Mouse (Mus musculus) T-helper 1 cell (primary cell): ENCODE measurements around the gene Nop16.
"Not testable (repeated sequence)": the region's sequence is repeated elsewhere in the genome, so short reads cannot be mapped to it uniquely, and the experiment has no call there.

Source experiments
- in situ Hi-C: fragments of 300-600 bp; cut with MboI, MseI; formaldehyde crosslinking; loops from one replicate; pipeline ENCODE4 v1.15.1; 2025; ENCODE audit warnings: high pct_unique_total_duplicates

Nop16 gene

GRCm38 (mm10) chr13:54589996-54590951 lies at the start of gene Nop16, which contains the start of gene Higd2a:
TSS of gene Nop16 (minus strand) at chr13:54590090.
TSS of gene Higd2a (plus strand) at chr13:54590207.
- in situ Hi-C loops = no loop called here

GRCm38 (mm10) chr13:54635011-54635410 lies 45.1 kb upstream of the Nop16 start:
- in situ Hi-C loops = no loop called here

GRCm38 (mm10) chr13:54632731-54633277 lies 42.9 kb upstream of the Nop16 start:
- in situ Hi-C loops = no loop called here

- in situ Hi-C loops = no loop called here
These were observed 39.2 kb upstream of the Nop16 start for GRCm38 (mm10) chr13:54629128-54629527.

- in situ Hi-C loops = no loop called here
These were observed 32.2 kb upstream of the Nop16 start for GRCm38 (mm10) chr13:54621960-54622521.

- in situ Hi-C loops = no loop called here
These were observed 31.5 kb upstream of the Nop16 start, which contains the start of gene Faf2 for GRCm38 (mm10) chr13:54621155-54621932. TSS of gene Faf2 (plus strand) at chr13:54621784.

- in situ Hi-C loops = no loop called here
These were observed 27.1 kb upstream of the Nop16 start for GRCm38 (mm10) chr13:54616998-54617397.

- in situ Hi-C loops = no loop called here
These were observed 26.4 kb upstream of the Nop16 start for GRCm38 (mm10) chr13:54616307-54616706.

- in situ Hi-C loops = not testable (repeated sequence)
These were observed 23.3 kb upstream of the Nop16 start for GRCm38 (mm10) chr13:54613141-54613540.

GRCm38 (mm10) chr13:54610972-54611754 lies 21.3 kb upstream of the Nop16 start, which contains the start of gene Cltb:
TSS of gene Cltb (minus strand) at chr13:54611344.
- in situ Hi-C loops = no loop called here

GRCm38 (mm10) chr13:54610613-54610971 lies 20.7 kb upstream of the Nop16 start:
- in situ Hi-C loops = no loop called here

GRCm38 (mm10) chr13:54609301-54609700 lies 19.4 kb upstream of the Nop16 start:
- in situ Hi-C loops = no loop called here

- in situ Hi-C loops = no loop called here
These were observed 18.8 kb upstream of the Nop16 start for GRCm38 (mm10) chr13:54608666-54609065.

GRCm38 (mm10) chr13:54608002-54608401 lies 18.1 kb upstream of the Nop16 start:
- in situ Hi-C loops = no loop called here

GRCm38 (mm10) chr13:54607204-54607603 lies 17.3 kb upstream of the Nop16 start:
- in situ Hi-C loops = no loop called here

- in situ Hi-C loops = no loop called here
These were observed 15.5 kb upstream of the Nop16 start for GRCm38 (mm10) chr13:54605426-54605825.

GRCm38 (mm10) chr13:54604221-54604620 lies 14.3 kb upstream of the Nop16 start:
- in situ Hi-C loops = no loop called here

- in situ Hi-C loops = no loop called here
These were observed 13.6 kb upstream of the Nop16 start for GRCm38 (mm10) chr13:54603501-54603900.

GRCm38 (mm10) chr13:54602639-54603111 lies 12.8 kb upstream of the Nop16 start:
- in situ Hi-C loops = no loop called here

- in situ Hi-C loops = no loop called here
These were observed 8.8 kb upstream of the Nop16 start for GRCm38 (mm10) chr13:54598622-54599143.
